Mouse (Mus musculus) heart, embryonic 12.5 days (tissue): ENCODE results near the gene Vtcn1. TPM values are rescaled to one million over a fixed set of nuclear protein-coding genes. Genes with fewer than 3 reads are reported as not detected.
"Not testable (repeated sequence)": the region's sequence is repeated elsewhere in the genome, so short reads cannot be mapped to it uniquely, and the experiment has no call there.

Source experiments
- ATAC-seq: fragments of 200-750 bp; cut with Nextera tagmentation; 2 replicates; pipeline ENCODE4 v1.8.0; 2017; ENCODE audit warnings: moderate TSS enrichment, moderate library complexity; ENCODE audit not compliant: insufficient number of reproducible peaks, low FRiP score
- H3K27ac ChIP-seq: fragments of 300-500 bp; sonication (generic); 2 replicates; pipeline ENCODE4 v1.5.1; 2016; ENCODE audit warnings: mild to moderate bottlenecking, moderate library complexity; ENCODE audit not compliant: poor library complexity, severe bottlenecking
- H3K27me3 ChIP-seq: fragments of 300-500 bp; sonication (generic); replicated peaks from 2 replicates; pipeline ENCODE4 v1.6.1; 2016; ENCODE audit warnings: mild to moderate bottlenecking, moderate library complexity
- H3K36me3 ChIP-seq: fragments of 300-500 bp; sonication (generic); 2 replicates; pipeline ENCODE4 v1.6.1; 2016; ENCODE audit warnings: mild to moderate bottlenecking, moderate library complexity
- H3K4me1 ChIP-seq: fragments of 300-500 bp; sonication (generic); replicated peaks from 2 replicates; pipeline ENCODE4 v1.6.1; 2016; ENCODE audit warnings: mild to moderate bottlenecking
- H3K4me2 ChIP-seq: fragments of 300-500 bp; sonication (generic); 2 replicates; pipeline ENCODE4 v1.6.1; 2016; ENCODE audit warnings: mild to moderate bottlenecking, moderate library complexity
- H3K4me3 ChIP-seq: fragments of 300-500 bp; sonication (generic); 2 replicates; pipeline ENCODE4 v1.5.1; 2016; ENCODE audit warnings: mild to moderate bottlenecking
- H3K9ac ChIP-seq: fragments of 300-500 bp; sonication (generic); 2 replicates; pipeline ENCODE4 v1.6.1; 2016; ENCODE audit warnings: mild to moderate bottlenecking, moderate library complexity
- H3K9me3 ChIP-seq: fragments of 300-500 bp; sonication (generic); replicated peaks from 2 replicates; pipeline ENCODE4 v1.6.1; 2016; ENCODE audit warnings: mild to moderate bottlenecking, moderate library complexity
- WGBS: fragments of 180-500 bp; shearing (Covaris S2); methylation state at CpG from one replicate; pipeline ENCODE4 v1.1.7; 2016; 5-methylcytosine and 5-hydroxymethylcytosine counted together
- polyA plus RNA-seq: library from polyadenylated mRNA; unstranded; fragments of >200 nt; fragmentation: Nextera tagmentation; extraction: Ambion mirVana; gene quantifications from 2 replicates; pipeline ENCODE4 v1.2.1, GENCODE M21; 2016

Gene Vtcn1
- polyA plus RNA-seq, 1 experiment from 2014 or later = 0.17 TPM

GRCm38 (mm10) chr3:100805925-100806324 is 19.3 kb upstream of the Vtcn1 start:
- no peak overlapping the region for H3K4me3 ChIP-seq
- H3K4me2 ChIP-seq = 0 out of 2 replicates have a peak overlapping the region, but pooled peaks have one; percentile 19
- WGBS = 50% methylated on average over 6 of the region's 6 CpGs
- H3K27ac ChIP-seq = peak overlapping the region; percentile 64; the same call in 1 of the 2 replicates
- H3K4me1 ChIP-seq = peaks cover 11% of the 10 kb centered on the region; the same call in 1 of the 2 replicates
- no peaks in the 10 kb centered on the region for H3K36me3 ChIP-seq
- no peak for ATAC-seq
- no peak overlapping the region for H3K9ac ChIP-seq
- H3K27me3 ChIP-seq = no peaks in the 10 kb centered on the region; the same call in 1 of the 2 replicates
- H3K9me3 ChIP-seq = no peaks in the 10 kb centered on the region

GRCm38 (mm10) chr3:100810461-100810860 is 14.8 kb upstream of the Vtcn1 start:
- Histone ChIP-seq H3K27ac (no peak overlapping the region), H3K4me3 (no peak overlapping the region), H3K4me2 (no peak overlapping the region), H3K9me3 (no peaks in the 10 kb centered on the region), H3K36me3 (no peaks in the 10 kb centered on the region), H3K27me3 (no peaks in the 10 kb centered on the region), H3K9ac (no peak overlapping the region), H3K4me1 (peaks cover 5% of the 10 kb centered on the region; the same call in 1 of the 2 replicates)
- WGBS = 80% methylated on average over 2 of the region's 2 CpGs
- no peak for ATAC-seq

GRCm38 (mm10) chr3:100811836-100812235 is 13.4 kb upstream of the Vtcn1 start:
- H3K36me3 ChIP-seq = no peaks in the 10 kb centered on the region
- H3K4me1 ChIP-seq = no peaks in the 10 kb centered on the region
- H3K4me3 ChIP-seq = no peak overlapping the region
- 82% methylated on average over 2 of the region's 2 CpGs for WGBS
- no peak overlapping the region for H3K27ac ChIP-seq
- no peaks in the 10 kb centered on the region for H3K9me3 ChIP-seq
- H3K9ac ChIP-seq = no peak overlapping the region
- H3K4me2 ChIP-seq = no peak overlapping the region
- ATAC-seq = no peak
- H3K27me3 ChIP-seq = no peaks in the 10 kb centered on the region

GRCm38 (mm10) chr3:100815490-100815889 is 9.8 kb upstream of the Vtcn1 start:
- H3K27me3 ChIP-seq, H3K9me3 ChIP-seq, H3K4me3 ChIP-seq, ATAC-seq, H3K4me2 ChIP-seq, H3K9ac ChIP-seq, H3K36me3 ChIP-seq, H3K27ac ChIP-seq, H3K4me1 ChIP-seq: not testable (repeated sequence)
- WGBS = 50% methylated on average over 1 of the region's 1 CpGs

- no peak for ATAC-seq
- Histone ChIP-seq H3K27me3 (no peaks in the 10 kb centered on the region), H3K9me3 (no peaks in the 10 kb centered on the region), H3K9ac (no peak overlapping the region), H3K4me1 (no peaks in the 10 kb centered on the region), H3K27ac (no peak overlapping the region), H3K4me3 (no peak overlapping the region), H3K36me3 (no peaks in the 10 kb centered on the region), H3K4me2 (no peak overlapping the region)
- WGBS = 76% methylated on average over 4 of the region's 4 CpGs
These were observed 6.5 kb upstream of the Vtcn1 start for GRCm38 (mm10) chr3:100818709-100819108.

- ATAC-seq = no peak
- H3K4me3 ChIP-seq = no peak overlapping the region
- H3K9ac ChIP-seq = no peak overlapping the region
- no peaks in the 10 kb centered on the region for H3K36me3 ChIP-seq
- no peak overlapping the region for H3K4me2 ChIP-seq
- H3K4me1 ChIP-seq = no peaks in the 10 kb centered on the region
- WGBS = 87% methylated on average over 5 of the region's 5 CpGs
- no peaks in the 10 kb centered on the region for H3K27me3 ChIP-seq
- H3K27ac ChIP-seq = no peak overlapping the region
- no peaks in the 10 kb centered on the region for H3K9me3 ChIP-seq
These were observed 5.7 kb upstream of the Vtcn1 start for GRCm38 (mm10) chr3:100819571-100819970.

GRCm38 (mm10) chr3:100820852-100821251 is 4.4 kb upstream of the Vtcn1 start:
- no peak overlapping the region for H3K27ac ChIP-seq
- WGBS = 66% methylated on average over 2 of the region's 2 CpGs
- no peak overlapping the region for H3K4me2 ChIP-seq
- no peak overlapping the region for H3K4me3 ChIP-seq
- no peaks in the 10 kb centered on the region for H3K36me3 ChIP-seq
- peaks cover 7% of the 10 kb centered on the region for H3K4me1 ChIP-seq
- no peak for ATAC-seq
- no peak overlapping the region for H3K9ac ChIP-seq
- no peaks in the 10 kb centered on the region for H3K9me3 ChIP-seq
- H3K27me3 ChIP-seq = no peaks in the 10 kb centered on the region

- H3K27me3 ChIP-seq = no peaks in the 10 kb centered on the region
- H3K9ac ChIP-seq = no peak overlapping the region
- H3K4me3 ChIP-seq = no peak overlapping the region
- no peaks in the 10 kb centered on the region for H3K36me3 ChIP-seq
- ATAC-seq = no peak
- WGBS = 64% methylated on average over 2 of the region's 2 CpGs
- no peak overlapping the region for H3K4me2 ChIP-seq
- H3K27ac ChIP-seq = no peak overlapping the region
- H3K9me3 ChIP-seq = no peaks in the 10 kb centered on the region
- H3K4me1 ChIP-seq = peaks cover 7% of the 10 kb centered on the region
These were observed 4.0 kb upstream of the Vtcn1 start for GRCm38 (mm10) chr3:100821276-100821675.

GRCm38 (mm10) chr3:100843784-100844183 is 18.5 kb downstream of the Vtcn1 start:
- Histone ChIP-seq H3K4me1 (peaks cover 7% of the 10 kb centered on the region; the same call in 1 of the 2 replicates), H3K27ac (no peak overlapping the region), H3K4me2 (no peak overlapping the region), H3K9ac (no peak overlapping the region), H3K9me3 (no peaks in the 10 kb centered on the region; the same call in 1 of the 2 replicates), H3K4me3 (no peak overlapping the region), H3K27me3 (no peaks in the 10 kb centered on the region), H3K36me3 (no peaks in the 10 kb centered on the region)
- 71% methylated on average over 3 of the region's 3 CpGs for WGBS
- no peak for ATAC-seq

GRCm38 (mm10) chr3:100844366-100844765 is 19.1 kb downstream of the Vtcn1 start:
- 76% methylated on average over 5 of the region's 5 CpGs for WGBS
- no peaks in the 10 kb centered on the region for H3K27me3 ChIP-seq
- peaks cover 7% of the 10 kb centered on the region; the same call in 1 of the 2 replicates for H3K4me1 ChIP-seq
- no peak for ATAC-seq
- H3K9me3 ChIP-seq = no peaks in the 10 kb centered on the region; the same call in 1 of the 2 replicates
- no peak overlapping the region for H3K4me3 ChIP-seq
- H3K9ac ChIP-seq = no peak overlapping the region
- H3K27ac ChIP-seq = no peak overlapping the region
- no peaks in the 10 kb centered on the region for H3K36me3 ChIP-seq
- H3K4me2 ChIP-seq = no peak overlapping the region

GRCm38 (mm10) chr3:100848348-100848747 is 23.1 kb downstream of the Vtcn1 start:
- H3K27me3 ChIP-seq = no peaks in the 10 kb centered on the region
- no peak for ATAC-seq
- no peak overlapping the region for H3K4me2 ChIP-seq
- H3K36me3 ChIP-seq = no peaks in the 10 kb centered on the region
- H3K4me3 ChIP-seq = no peak overlapping the region
- H3K4me1 ChIP-seq = no peaks in the 10 kb centered on the region
- no peaks in the 10 kb centered on the region for H3K9me3 ChIP-seq
- no peak overlapping the region for H3K27ac ChIP-seq
- H3K9ac ChIP-seq = no peak overlapping the region
- 79% methylated on average over 7 of the region's 7 CpGs for WGBS

- 66% methylated on average over 6 of the region's 6 CpGs for WGBS
- Histone ChIP-seq H3K4me2 (no peak overlapping the region), H3K9me3 (no peaks in the 10 kb centered on the region), H3K27me3 (no peaks in the 10 kb centered on the region), H3K9ac (no peak overlapping the region), H3K4me1 (no peaks in the 10 kb centered on the region), H3K4me3 (no peak overlapping the region), H3K27ac (no peak overlapping the region), H3K36me3 (no peaks in the 10 kb centered on the region)
- no peak for ATAC-seq
These were observed 25.2 kb downstream of the Vtcn1 start for GRCm38 (mm10) chr3:100850468-100850867.
